ENCODE assay signal across 9 mouse cellular contexts in genomic region chr17:27466620-27467019, GRCm38 (mm10). TPM values are rescaled to one million over a fixed set of nuclear protein-coding genes. Genes with fewer than 3 reads are reported as not detected.
DNase-seq lines count a peak whose midpoint lies in the region; ATAC-seq and TF ChIP-seq lines count a peak whose summit lies in the region.
"Had no signal": no experiment of that assay in that cellular context is flagged by ENCODE, and none has a peak within 500 bp of the region (broad histone marks: within the 10 kb centered on the region; RNA-seq: fewer than 3 reads in every experiment).

No protein-coding gene starts in this region.

- no peak for TF ChIP-seq CTCF in lung, embryonic 14.5 days (IDR thresholded peaks at IDR 0.05; ENCODE audit: low read depth)

- no peaks in the 10 kb centered on the region for H3K36me3 ChIP-seq in lung, embryonic 14.5 days (ENCODE audit: insufficient read depth)
- no peaks in the 10 kb centered on the region for H3K36me3 ChIP-seq in stomach, embryonic 14.5 days (ENCODE audit: control insufficient read depth, insufficient read depth, low read length)
- no peaks in the 10 kb centered on the region for H3K36me3 ChIP-seq in forebrain, embryonic 16.5 days (ENCODE audit: control insufficient read depth, insufficient read depth)
- H3K36me3 ChIP-seq: embryonic facial prominence, embryonic 13.5 days had no signal

- no peak overlapping the region for H3K4me2 ChIP-seq in lung, embryonic 14.5 days
- H3K4me2 ChIP-seq in stomach, embryonic 14.5 days (replicated peaks; ENCODE audit: low read depth, low read length), result no peak overlapping the region
- H3K4me2 ChIP-seq in forebrain, embryonic 16.5 days (ENCODE audit: low read length), result no peak overlapping the region
- H3K4me2 ChIP-seq: embryonic facial prominence, embryonic 13.5 days had no signal

- WGBS in lung, embryonic 14.5 days, result 15% methylated on average over 6 of the region's 6 CpGs
- 20% methylated on average over 6 of the region's 6 CpGs for WGBS in stomach, embryonic 14.5 days
- WGBS in forebrain, embryonic 16.5 days, result 22% methylated on average over 6 of the region's 6 CpGs

- no peak overlapping the region for H3K9ac ChIP-seq in lung, embryonic 14.5 days
- no peak overlapping the region for H3K9ac ChIP-seq in stomach, embryonic 14.5 days (replicated peaks; ENCODE audit: low read depth, low read length)
- H3K9ac ChIP-seq in forebrain, embryonic 16.5 days (replicated peaks; ENCODE audit: low read depth, low read length), result no peak overlapping the region
- H3K9ac ChIP-seq: embryonic facial prominence, embryonic 13.5 days had no signal

- no peak overlapping the region for H3K27ac ChIP-seq in lung, embryonic 14.5 days (ENCODE audit: low read depth)
- H3K27ac ChIP-seq in stomach, embryonic 14.5 days (ENCODE audit: low read length), result no peak overlapping the region
- no peak overlapping the region for H3K27ac ChIP-seq in forebrain, embryonic 16.5 days (ENCODE audit: low read length)
- H3K27ac ChIP-seq: embryonic facial prominence, embryonic 13.5 days had no signal

- DNase-seq in lung, embryonic 14.5 days, result peak; percentile 86
- DNase-seq in lung, postnatal 25 days (ENCODE audit: low spot score), result no peak
- peak; percentile 7 for DNase-seq in adrenal gland, adult 8-10 months
- DNase-seq in lung, postnatal 10 days, result peak; percentile 66
- no peak for DNase-seq in frontal cortex, postnatal 10 days (ENCODE audit: low spot score in 2 of 2)

- H3K4me1 ChIP-seq in lung, embryonic 14.5 days (ENCODE audit: insufficient read depth), result no peaks in the 10 kb centered on the region
- no peaks in the 10 kb centered on the region for H3K4me1 ChIP-seq in stomach, embryonic 14.5 days (ENCODE audit: control insufficient read depth, insufficient read depth, low read length)
- peaks cover 5% of the 10 kb centered on the region; the same call in 1 of the 2 replicates for H3K4me1 ChIP-seq in forebrain, embryonic 16.5 days (replicated peaks; ENCODE audit: control insufficient read depth, insufficient read depth, low read length)

- ATAC-seq in lung, embryonic 14.5 days (ENCODE audit: insufficient read depth), result no peak
- ATAC-seq in hematopoietic stem cell, adult 5-6 weeks (replicated peaks in 1 of 2; ENCODE audit: insufficient read depth in 1 of 2, low FRiP score in 2 of 2, low TSS enrichment in 1 of 2, low read depth in 1 of 2, poor library complexity in 2 of 2, severe bottlenecking in 2 of 2), result peak; percentile 62 to 85; a peak in 3 of 4 replicates
- ATAC-seq in stomach, embryonic 14.5 days (ENCODE audit: insufficient number of reproducible peaks, insufficient read depth, low FRiP score, low read depth), result 0 out of 2 replicates have a peak, but pooled peaks have one; percentile 42
- no peak for ATAC-seq in forebrain, embryonic 16.5 days

- H3K9me3 ChIP-seq in lung, embryonic 14.5 days (ENCODE audit: low read depth, low read length), result no peaks in the 10 kb centered on the region
- no peaks in the 10 kb centered on the region for H3K9me3 ChIP-seq in stomach, embryonic 14.5 days (ENCODE audit: control insufficient read depth, low read depth, low read length)
- H3K9me3 ChIP-seq in forebrain, embryonic 16.5 days (ENCODE audit: control insufficient read depth, low read length), result no peaks in the 10 kb centered on the region
- H3K9me3 ChIP-seq: embryonic facial prominence, embryonic 13.5 days had no signal

- H3K27me3 ChIP-seq in lung, embryonic 14.5 days (ENCODE audit: insufficient read depth, low read length), result no peaks in the 10 kb centered on the region
- no peaks in the 10 kb centered on the region for H3K27me3 ChIP-seq in stomach, embryonic 14.5 days (ENCODE audit: control insufficient read depth, insufficient read depth, low read length)
- H3K27me3 ChIP-seq in forebrain, embryonic 16.5 days (replicated peaks; ENCODE audit: control insufficient read depth, insufficient read depth, low read length), result no peaks in the 10 kb centered on the region
- H3K27me3 ChIP-seq: embryonic facial prominence, embryonic 13.5 days had no signal

- H3K4me3 ChIP-seq in lung, embryonic 14.5 days (ENCODE audit: low read depth, low read length), result no peak overlapping the region
- no peak overlapping the region for H3K4me3 ChIP-seq in stomach, embryonic 14.5 days (ENCODE audit: low read depth, low read length)
- no peak overlapping the region for H3K4me3 ChIP-seq in forebrain, embryonic 16.5 days (replicated peaks; ENCODE audit: low read length)
- H3K4me3 ChIP-seq: embryonic facial prominence, embryonic 13.5 days had no signal

RNA-seq across cellular contexts. Expression of gene Grm4, which starts 54.6 kb away (rescaled TPM):
- 0.05 and 0.11 TPM in 2 replicates for polyA plus RNA-seq in lung, embryonic 14.5 days (2014; fragmentation: Nextera tagmentation; extraction: Ambion mirVana)
- 1 to 10 TPM; 2.6 to 3.9 (median 3.2) TPM for total RNA-seq in adrenal gland, adult 8-10 months (2022)
- total RNA-seq in hematopoietic stem cell, adult 5-6 weeks (2017), result not detected in 2 replicates
- polyA plus RNA-seq in stomach, embryonic 14.5 days (2014; fragmentation: Nextera tagmentation; extraction: Ambion mirVana), result 0.17 and 0.27 TPM in 2 replicates
- 3.0 and 4.0 TPM in 2 replicates for polyA plus RNA-seq in forebrain, embryonic 16.5 days (2015; fragmentation: Nextera tagmentation; extraction: Ambion mirVana)

Comparison
In these comparisons a context has a peak if more than half of its experiments do, and no peak if none do; other contexts are left out.
1. DNase-seq: peak in lung, embryonic 14.5 days (single experiment), adrenal gland, adult 8-10 months (single experiment) and lung, postnatal 10 days (single experiment); none in lung, postnatal 25 days (single experiment) and frontal cortex, postnatal 10 days (0 of 2).
2. ATAC-seq: peak in hematopoietic stem cell, adult 5-6 weeks (2 of 2) and stomach, embryonic 14.5 days (single experiment); none in lung, embryonic 14.5 days (single experiment) and forebrain, embryonic 16.5 days (single experiment).